Mouse (Mus musculus) kidney, adult 18-20 months (tissue): ENCODE measurements at regions not wholly inside any gene's neighbourhood (a gene's known extent, or its start where the extent isn't known, plus 50 kb on each side); places are given as distances from the start of the nearest gene placed in this dataset.

ENCODE experiments used
- DNase-seq: peaks from one replicate; pipeline ENCODE4 v3.0.0; 2021

GRCm38 (mm10) chr2:147907341-147907740 lies 139.4 kb downstream of the Foxa2 start:
- DNase-seq, result no peak

GRCm38 (mm10) chr2:147905759-147906740 lies 140.7 kb downstream of the Foxa2 start:
- DNase-seq, result peak; percentile 26

GRCm38 (mm10) chr2:147905118-147905517 lies 141.7 kb downstream of the Foxa2 start:
- DNase-seq, result no peak

GRCm38 (mm10) chr2:147899236-147899635 lies 147.5 kb downstream of the Foxa2 start:
- DNase-seq, result no peak

- peak; percentile 53 for DNase-seq
These were observed 151.1 kb downstream of the Foxa2 start for GRCm38 (mm10) chr2:147895691-147896090.

GRCm38 (mm10) chr2:147894213-147894612 lies 152.6 kb downstream of the Foxa2 start:
- DNase-seq, result no peak

GRCm38 (mm10) chr2:147886191-147886590 lies 160.6 kb downstream of the Foxa2 start:
- DNase-seq, result no peak

- no peak for DNase-seq
These were observed 168.9 kb downstream of the Foxa2 start for GRCm38 (mm10) chr2:147877907-147878306.

- no peak for DNase-seq
These were observed 169.2 kb downstream of the Foxa2 start for GRCm38 (mm10) chr2:147877543-147877904.

- DNase-seq, result no peak
These were observed 169.8 kb downstream of the Foxa2 start for GRCm38 (mm10) chr2:147876708-147877542.

- DNase-seq, result no peak
These were observed 173.8 kb downstream of the Foxa2 start for GRCm38 (mm10) chr2:147872972-147873371.

- no peak for DNase-seq
These were observed 195.5 kb downstream of the Foxa2 start for GRCm38 (mm10) chr2:147851186-147851802.

- peak; percentile 16 for DNase-seq
These were observed 199.6 kb downstream of the Foxa2 start for GRCm38 (mm10) chr2:147846968-147847749.

- DNase-seq, result no peak
These were observed 201.5 kb downstream of the Foxa2 start for GRCm38 (mm10) chr2:147845256-147845655.

- DNase-seq, result no peak
These were observed 205.8 kb downstream of the Foxa2 start for GRCm38 (mm10) chr2:147840936-147841335.

- DNase-seq, result no peak
These were observed 208.2 kb downstream of the Foxa2 start for GRCm38 (mm10) chr2:147838613-147839012.

- DNase-seq, result no peak
These were observed 216.2 kb downstream of the Foxa2 start for GRCm38 (mm10) chr2:147830551-147830950.

- no peak for DNase-seq
These were observed 229.8 kb downstream of the Foxa2 start for GRCm38 (mm10) chr2:147816951-147817350.

GRCm38 (mm10) chr2:147814231-147814630 lies 232.5 kb downstream of the Foxa2 start:
- DNase-seq, result no peak

GRCm38 (mm10) chr2:147813516-147813915 lies 233.3 kb downstream of the Foxa2 start:
- DNase-seq, result no peak

- peak; percentile 15 for DNase-seq
These were observed 238.6 kb downstream of the Foxa2 start for GRCm38 (mm10) chr2:147808036-147808675.

GRCm38 (mm10) chr2:147803102-147803501 lies 243.7 kb downstream of the Foxa2 start:
- DNase-seq, result peak; percentile 13
